Mouse (Mus musculus) left cerebral cortex, adult 11 months (tissue): ENCODE measurements around the gene Slc4a11.
"Not testable (repeated sequence)": the region's sequence is repeated elsewhere in the genome, so short reads cannot be mapped to it uniquely, and the experiment has no call there.

Experiments
- DNase-seq: peaks from one replicate; pipeline ENCODE4 v3.0.0; 2022; ENCODE audit warnings: low spot score

The Slc4a11 gene

GRCm38 (mm10) chr2:130679899-130680298 is 17.4 kb downstream of the Slc4a11 start:
- DNase-seq, result no peak

- DNase-seq, result no peak
These were observed 18.2 kb downstream of the Slc4a11 start for GRCm38 (mm10) chr2:130679154-130679553.

GRCm38 (mm10) chr2:130677211-130677610 is 20.1 kb downstream of the Slc4a11 start:
- no peak for DNase-seq

GRCm38 (mm10) chr2:130667559-130667958 is 29.8 kb downstream of the Slc4a11 start, which contains the start of gene Itpa:
Itpa (plus strand) TSS chr2:130667610.
- peak; percentile 79 for DNase-seq

- DNase-seq, result peak; percentile 94
These were observed 33.1 kb downstream of the Slc4a11 start, which contains the start of gene Ddrgk1 for GRCm38 (mm10) chr2:130664102-130664701. Ddrgk1 (minus strand) TSS chr2:130664659.

- DNase-seq, result no peak
These were observed 34.0 kb downstream of the Slc4a11 start for GRCm38 (mm10) chr2:130663342-130663741.

GRCm38 (mm10) chr2:130658530-130658929 is 38.8 kb downstream of the Slc4a11 start:
- no peak for DNase-seq

GRCm38 (mm10) chr2:130657541-130657940 is 39.8 kb downstream of the Slc4a11 start:
- peak; percentile 79 for DNase-seq

GRCm38 (mm10) chr2:130656536-130656935 is 40.8 kb downstream of the Slc4a11 start:
- no peak for DNase-seq

- DNase-seq, result no peak
These were observed 41.5 kb downstream of the Slc4a11 start for GRCm38 (mm10) chr2:130655660-130656339.

GRCm38 (mm10) chr2:130653760-130654159 is 43.6 kb downstream of the Slc4a11 start:
- no peak for DNase-seq

- no peak for DNase-seq
These were observed 44.0 kb downstream of the Slc4a11 start for GRCm38 (mm10) chr2:130653303-130653702.

- not testable (repeated sequence) for DNase-seq
These were observed 48.3 kb downstream of the Slc4a11 start for GRCm38 (mm10) chr2:130649028-130649427.

GRCm38 (mm10) chr2:130645198-130645597 is 52.1 kb downstream of the Slc4a11 start:
- DNase-seq, result no peak

GRCm38 (mm10) chr2:130642684-130643369 is 54.5 kb downstream of the Slc4a11 start, which contains the start of gene Lzts3:
Lzts3 (minus strand) TSS chr2:130642803.
- peak; percentile 86 for DNase-seq

GRCm38 (mm10) chr2:130642197-130642660 is 55.1 kb downstream of the Slc4a11 start:
- DNase-seq, result no peak

- no peak for DNase-seq
These were observed 55.8 kb downstream of the Slc4a11 start for GRCm38 (mm10) chr2:130641351-130642025.

- DNase-seq, result no peak
These were observed 58.0 kb downstream of the Slc4a11 start for GRCm38 (mm10) chr2:130639276-130639675.

GRCm38 (mm10) chr2:130638101-130638611 is 59.2 kb downstream of the Slc4a11 start:
- no peak for DNase-seq

- no peak for DNase-seq
These were observed 61.5 kb downstream of the Slc4a11 start for GRCm38 (mm10) chr2:130635847-130636246.

GRCm38 (mm10) chr2:130634739-130635411 is 62.4 kb downstream of the Slc4a11 start:
- no peak for DNase-seq
